Mouse (Mus musculus) MN1 (cell line): ENCODE results near the gene Slc51b.

Experiments used
- DNase-seq: peaks from one replicate; pipeline ENCODE4 v3.0.0-alpha.2; 2016; ENCODE audit warnings: low spot score

Slc51b gene

DNA sequence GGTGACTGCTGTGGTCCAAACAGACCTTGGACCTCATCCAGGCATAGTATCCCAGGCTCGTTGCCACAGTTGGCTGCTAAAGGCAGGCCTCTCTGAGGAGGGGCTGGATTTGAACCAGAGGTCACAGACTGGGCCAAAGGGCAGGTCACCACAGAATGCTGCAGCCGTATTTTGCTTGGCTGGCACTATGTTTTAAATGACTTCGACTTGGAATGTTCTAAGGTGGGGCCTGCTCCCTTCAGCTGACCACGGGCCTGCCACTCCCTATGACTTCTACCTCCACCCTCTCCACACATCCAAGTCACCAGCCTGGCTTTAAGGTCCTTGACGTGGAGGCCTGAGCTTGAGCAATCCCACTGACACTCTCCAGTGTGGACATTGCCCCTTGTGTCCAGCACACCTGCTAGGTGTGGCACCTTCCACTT lies 13.9 kb downstream of the Slc51b start:
- no peak for DNase-seq

GRCm38 (mm10) chr9:65407861-65408260 lies 14.9 kb downstream of the Slc51b start:
- DNase-seq = no peak

DNA sequence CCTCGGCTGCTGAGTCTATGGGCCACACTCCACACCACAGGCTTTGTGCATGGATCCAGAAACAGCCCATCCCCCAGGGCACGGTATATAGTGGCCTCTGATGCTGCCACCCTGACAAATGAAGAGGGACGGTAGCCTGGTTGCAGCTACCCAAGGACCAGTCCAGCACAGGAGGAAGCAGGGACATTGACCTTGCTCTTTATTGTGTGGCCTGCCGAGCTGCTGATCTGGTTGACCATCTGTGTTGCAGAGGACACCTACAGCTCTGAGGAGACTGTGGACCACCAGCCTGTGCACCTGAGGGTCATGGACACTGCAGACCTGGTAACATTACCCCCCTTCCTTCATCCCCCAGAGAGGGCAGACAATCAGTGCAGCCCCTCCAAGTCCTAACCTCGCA lies 15.4 kb downstream of the Slc51b start:
- no peak for DNase-seq

DNA sequence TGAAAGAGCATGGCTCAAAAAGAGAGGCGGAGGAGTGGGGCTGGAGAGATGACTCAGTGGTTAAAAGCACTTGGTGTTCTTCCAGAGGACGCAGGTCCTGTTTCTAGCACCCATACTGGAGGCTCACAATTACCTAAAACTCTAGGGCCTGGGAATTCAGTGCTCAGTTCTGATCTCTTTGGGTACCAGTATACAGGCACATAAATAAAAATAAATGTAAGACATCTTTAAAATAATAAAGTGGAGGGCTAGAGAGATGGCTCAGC lies 17.6 kb downstream of the Slc51b start:
- peak; percentile 28 for DNase-seq

DNA sequence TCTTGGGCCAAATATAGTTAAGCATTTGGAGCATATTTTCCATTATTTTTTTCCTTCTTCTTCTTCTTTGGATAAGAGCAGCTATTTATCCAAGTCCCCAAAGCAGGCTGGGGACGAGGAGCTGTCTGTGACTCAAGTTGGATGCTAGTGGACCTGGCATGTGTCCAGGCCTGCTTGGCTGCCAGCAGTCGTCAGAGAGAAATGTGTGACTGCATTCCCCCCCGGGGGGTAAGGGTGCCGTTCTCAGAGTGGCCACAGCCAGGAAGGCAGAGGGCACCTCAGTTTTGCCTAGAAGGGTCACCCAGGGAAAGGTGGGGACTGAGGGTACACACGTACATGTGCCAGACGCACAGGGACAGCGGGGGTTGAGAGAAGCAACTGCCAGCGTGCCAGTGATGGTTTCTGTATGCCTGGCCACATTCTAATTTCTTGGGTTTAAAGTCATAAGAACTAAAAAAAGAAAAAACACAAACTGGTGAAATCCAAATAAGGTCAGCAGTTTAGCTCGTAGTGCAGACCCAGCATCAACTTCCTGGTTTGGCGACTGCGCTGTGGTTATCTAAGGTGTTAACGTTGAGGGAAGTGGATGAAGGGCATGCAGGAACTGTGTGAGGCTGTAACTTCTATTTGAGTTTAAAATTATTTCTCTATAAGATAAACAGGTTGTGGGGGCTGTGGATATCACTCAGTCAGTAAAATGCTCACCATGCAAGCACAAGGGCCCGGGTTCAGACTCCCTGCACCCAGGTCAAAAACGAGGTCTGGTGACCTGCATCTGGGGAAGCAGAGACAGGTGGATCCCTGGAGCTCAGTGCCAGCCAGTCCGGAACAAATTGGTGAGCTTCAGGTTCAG lies 18.2 kb downstream of the Slc51b start:
- peak; percentile 56 for DNase-seq

- no peak for DNase-seq
Measured at GRCm38 (mm10) chr9:65399934-65400333, 22.8 kb downstream of the Slc51b start.

GRCm38 (mm10) chr9:65398279-65398678 lies 24.5 kb downstream of the Slc51b start, which contains the start of gene Rasl12:
TSS of gene Rasl12 (plus strand) at chr9:65398506.
- peak; percentile 57 for DNase-seq

GRCm38 (mm10) chr9:65394360-65394759 lies 28.4 kb downstream of the Slc51b start:
- no peak for DNase-seq

DNA sequence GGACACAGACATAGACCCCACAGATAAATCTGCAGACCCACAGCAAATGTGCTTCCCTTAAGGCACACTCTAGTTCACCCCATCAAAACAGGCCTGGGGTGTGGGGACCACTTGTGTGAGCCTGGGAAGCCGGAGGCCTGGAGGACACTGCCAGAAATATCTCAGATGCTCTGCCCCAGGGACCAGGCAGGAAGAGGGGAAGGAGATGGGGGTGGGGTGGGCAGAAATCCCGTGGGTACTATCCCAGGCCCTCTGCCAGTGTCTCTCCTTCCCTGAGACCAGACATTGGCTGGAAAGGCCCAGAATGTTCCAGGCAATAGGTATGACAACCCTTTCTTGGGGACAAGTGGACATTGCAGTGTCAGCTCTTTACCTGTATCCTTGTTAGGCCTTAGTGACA lies 29.1 kb downstream of the Slc51b start:
- DNase-seq = peak; percentile 14

- peak; percentile 74 for DNase-seq
Measured at GRCm38 (mm10) chr9:65392638-65393364, 30.0 kb downstream of the Slc51b start.

GRCm38 (mm10) chr9:65391613-65391964 lies 31.2 kb downstream of the Slc51b start, which contains the start of gene Kbtbd13:
TSS of gene Kbtbd13 (minus strand) at chr9:65391652.
- DNase-seq = no peak

GRCm38 (mm10) chr9:65390752-65391612 lies 31.8 kb downstream of the Slc51b start:
- DNase-seq = no peak

GRCm38 (mm10) chr9:65386373-65387140 lies 36.2 kb downstream of the Slc51b start:
- DNase-seq = no peak

GRCm38 (mm10) chr9:65384276-65384675 lies 38.5 kb downstream of the Slc51b start:
- no peak for DNase-seq

DNA sequence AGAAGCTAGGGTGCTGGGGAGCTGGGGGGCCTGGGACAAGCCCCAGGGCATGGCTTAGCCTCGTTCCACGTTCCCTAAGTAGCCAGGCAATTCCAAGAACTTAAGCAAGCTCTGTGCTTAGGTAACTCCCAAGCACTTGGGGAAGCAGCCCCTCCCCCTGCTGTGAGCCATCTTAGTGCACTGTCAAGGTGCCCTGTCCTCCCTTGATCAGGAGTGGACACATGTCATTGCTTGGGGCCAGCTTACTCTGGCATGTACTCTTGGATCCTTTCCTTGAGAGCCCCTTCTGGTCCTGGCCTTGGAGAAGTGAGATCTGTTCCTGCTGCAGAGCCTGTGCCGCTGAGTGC lies 40.0 kb downstream of the Slc51b start:
- DNase-seq = no peak

DNA sequence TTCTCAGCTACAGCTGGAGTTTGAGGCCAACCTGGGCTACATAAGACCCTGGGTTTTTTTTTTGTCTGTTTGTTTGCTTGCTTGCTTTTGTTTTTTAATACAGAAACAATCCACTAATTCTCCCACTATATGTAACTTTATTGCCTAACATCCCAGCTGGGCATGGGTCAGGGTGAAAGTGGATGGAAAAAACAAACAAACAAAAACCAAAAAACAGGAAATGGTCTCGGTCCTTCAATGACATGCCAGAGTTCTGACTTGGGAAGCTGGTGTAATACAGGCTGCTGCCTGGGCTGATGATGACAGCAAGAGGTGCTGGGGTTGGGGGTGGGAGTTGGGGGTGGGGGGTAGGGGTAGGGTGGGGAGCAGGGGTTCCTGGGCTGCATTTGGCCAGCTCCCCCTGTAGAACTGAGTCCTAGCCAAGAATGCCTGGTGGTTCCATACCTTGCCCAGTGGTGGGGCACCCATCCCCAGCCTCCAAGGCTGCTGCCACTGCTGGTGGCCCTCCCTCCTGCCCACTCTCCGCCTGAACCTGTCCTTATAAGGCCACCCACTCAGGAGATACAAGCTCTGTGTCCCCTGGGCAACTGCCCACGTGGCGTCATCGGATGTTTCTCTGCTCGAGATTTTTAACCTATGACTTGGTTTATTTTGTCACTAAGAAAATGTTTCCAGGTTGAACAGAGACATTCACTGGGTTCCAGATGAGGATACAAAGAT lies 40.6 kb downstream of the Slc51b start:
- DNase-seq = no peak

GRCm38 (mm10) chr9:65381017-65381590 lies 41.7 kb downstream of the Slc51b start:
- no peak for DNase-seq

DNA sequence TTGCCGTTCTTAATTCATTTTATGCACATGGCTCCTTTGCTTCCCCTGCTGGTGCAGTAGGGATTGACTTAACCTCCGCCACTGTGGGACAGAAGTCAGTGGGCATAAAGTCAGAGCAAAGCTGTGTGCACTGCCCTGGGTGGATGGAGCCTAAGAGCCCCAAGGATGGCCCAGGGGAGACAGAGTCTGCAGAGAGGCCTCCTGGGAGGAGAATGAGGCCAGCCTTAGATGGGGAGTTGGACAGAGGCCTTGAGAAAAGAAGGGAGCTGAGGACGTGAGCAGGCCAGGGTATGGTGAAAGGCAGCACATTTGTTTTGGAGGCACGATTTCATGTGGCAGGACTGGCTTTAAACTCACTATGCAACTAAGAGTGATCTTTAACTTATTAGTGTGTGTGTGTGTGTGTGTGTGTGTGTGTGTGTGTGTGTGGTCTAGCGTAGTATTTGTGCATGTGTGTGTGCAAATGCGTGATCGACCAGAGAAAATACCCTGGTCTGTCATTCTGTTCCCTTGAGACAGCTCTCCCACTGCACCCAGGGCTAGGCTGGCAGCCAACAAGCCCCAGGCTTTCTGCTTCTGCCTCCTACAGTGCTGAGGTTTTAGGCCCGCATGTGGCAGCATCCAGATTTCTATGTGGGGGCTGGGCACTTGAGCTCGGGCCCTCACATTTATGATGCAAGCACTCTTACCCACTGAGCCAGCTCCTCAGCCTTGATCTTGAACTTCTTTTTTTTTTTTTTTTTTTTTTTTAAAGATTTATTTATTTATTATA lies 47.4 kb downstream of the Slc51b start:
- DNase-seq = peak; percentile 24

- peak; percentile 72 for DNase-seq
Measured at GRCm38 (mm10) chr9:65374468-65375162, 48.1 kb downstream of the Slc51b start.
